Mouse (Mus musculus) left cerebral cortex, adult 6 months (tissue): ENCODE measurements around the gene Papolb. TPM values are rescaled to one million over a fixed set of nuclear protein-coding genes. Genes with fewer than 3 reads are reported as not detected.

Experiments
- long read RNA-seq, 2 experiments: library from polyadenylated mRNA; unstranded; transcript quantifications; one replicate each; pipeline ENCODE4 v2.0.0; 2019 to 2020
- polyA plus RNA-seq: library from polyadenylated mRNA; unstranded; fragments of <200 nt; fragmentation: Nextera tagmentation; gene quantifications from 2 replicates; pipeline ENCODE4 v1.2.3, GENCODE M21; 2021

Gene Papolb
- 0.03 TPM in 1 of 2 replicates, not detected in the other for polyA plus RNA-seq
- long read RNA-seq, experiment 1, result 0 reads
- long read RNA-seq, experiment 2, result 0 reads

DNA sequence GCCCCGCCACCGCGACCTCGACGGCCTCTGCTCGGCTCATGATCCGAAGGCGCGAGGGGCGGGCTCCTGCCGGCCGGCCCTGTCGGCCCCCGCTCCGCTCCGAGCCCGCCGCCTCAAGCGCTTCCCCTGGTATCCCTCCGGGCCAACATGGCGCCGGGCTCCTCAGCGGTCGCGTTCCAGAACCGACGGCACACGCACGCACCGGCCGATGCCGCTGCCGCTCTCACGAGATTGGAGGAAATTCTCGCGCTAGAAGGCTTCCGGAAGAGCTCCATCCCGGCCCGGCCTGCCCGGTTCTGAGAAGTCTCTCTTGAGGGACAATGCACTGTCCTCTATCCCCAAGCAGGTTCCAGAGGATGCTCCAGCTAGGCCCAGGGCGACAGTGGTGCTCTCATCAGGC is at the start of gene Papolb:
Papolb (minus strand) TSS at position 162 of the 400 bp plus-strand sequence.

DNA sequence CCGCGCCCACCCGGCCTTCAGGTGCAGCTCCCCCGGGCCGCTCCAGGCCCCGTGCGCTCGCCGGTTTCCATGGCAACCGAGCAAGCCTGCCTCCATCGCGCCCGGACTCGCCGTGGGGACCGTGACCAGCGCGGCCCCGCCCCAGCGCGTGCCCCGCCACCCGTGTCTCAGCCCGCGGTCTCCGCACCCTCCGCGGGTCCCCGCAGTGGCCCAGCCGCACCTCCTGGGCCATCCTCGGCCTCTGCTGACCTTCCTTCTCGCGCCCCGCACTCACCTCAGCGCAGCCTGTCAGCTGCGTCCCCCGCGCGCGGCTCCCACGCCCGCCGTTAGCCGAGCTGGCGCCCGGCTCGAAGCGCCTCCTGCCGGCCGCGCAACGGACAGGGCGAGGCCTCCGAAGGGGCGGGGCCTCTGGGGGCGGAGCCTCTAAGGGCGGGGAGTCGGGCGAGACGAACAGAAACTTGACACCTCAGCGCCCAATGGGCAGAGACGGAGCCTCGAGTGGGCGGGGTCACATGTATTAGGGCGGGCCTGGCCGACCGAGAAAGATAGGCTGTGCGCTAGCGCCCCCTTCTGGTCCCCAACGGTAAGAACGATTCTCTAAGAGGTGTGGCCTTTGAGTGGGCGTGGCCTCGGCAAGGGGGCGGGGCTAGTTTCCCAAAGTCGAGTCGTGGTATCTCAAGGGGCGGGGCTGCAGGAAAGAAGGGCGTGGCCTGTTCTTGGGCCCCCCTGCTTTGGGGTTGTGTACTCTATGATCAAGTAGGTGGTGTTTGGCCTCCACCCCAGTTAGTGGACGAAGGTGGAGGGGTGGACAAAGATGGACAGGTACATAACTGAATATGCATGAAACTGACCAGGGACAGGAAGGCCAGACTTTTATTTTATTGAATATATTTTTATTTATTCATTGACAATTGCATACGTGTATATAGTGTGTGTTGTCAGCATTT is 21.1 kb upstream of the Papolb start, which contains the start of gene Radil:
Radil (minus strand) TSS at position 393 of the 947 bp plus-strand sequence.

Other genes with a start within 250 kb of the Papolb start
- gene Foxk1, start 128.6 kb downstream of the Papolb start, polyA plus RNA-seq, result 1.8 and 33.7 TPM in 2 replicates
- 7.7 and 8.9 TPM in 2 replicates for gene Ap5z1, start 66.1 kb downstream of the Papolb start, polyA plus RNA-seq
- gene Radil, start 21.0 kb upstream of the Papolb start, polyA plus RNA-seq, result 3.5 and 6.1 TPM in 2 replicates
- gene Mmd2, start 78.7 kb upstream of the Papolb start, polyA plus RNA-seq, result 116 and 144 TPM in 2 replicates
- gene Wipi2, start 97.6 kb upstream of the Papolb start, polyA plus RNA-seq, result 30.8 and 39.9 TPM in 2 replicates
- 3.2 and 5.5 TPM in 2 replicates for gene Slc29a4, start 162.4 kb upstream of the Papolb start, polyA plus RNA-seq